Mouse (Mus musculus): Measurements from ENCODE around the gene Elovl6. TPM values are rescaled to one million over a fixed set of nuclear protein-coding genes. Genes with fewer than 3 reads are reported as not detected.

The Elovl6 gene
- polyA plus RNA-seq, 1 experiment from 2014 or later: 54.6 TPM

DNA sequence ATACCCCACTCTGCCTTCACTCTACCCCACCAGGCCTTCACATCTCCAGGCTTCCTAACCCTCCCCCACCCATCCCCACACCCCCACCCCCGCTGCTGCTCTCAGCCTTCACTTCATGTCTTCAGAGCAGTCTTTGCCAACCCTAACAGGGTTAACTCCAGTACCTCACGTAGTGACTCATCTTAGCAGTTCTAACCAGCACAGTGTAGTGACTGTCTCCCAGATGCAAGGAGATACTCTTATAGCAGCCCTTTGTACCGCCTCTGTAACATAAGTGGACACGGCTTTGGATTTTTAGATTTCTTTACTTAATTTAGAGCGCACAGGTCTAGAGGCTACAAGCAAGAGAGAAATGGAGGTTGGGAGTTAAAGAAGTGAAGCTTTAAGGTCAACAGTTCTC, 116.4 kb downstream of the Elovl6 start:
- no peaks in the 10 kb centered on the region for H3K9me3 ChIP-seq (replicated peaks)
- WGBS: 83% methylated on average over 5 of the region's 5 CpGs
- H3K27ac ChIP-seq: no peak overlapping the region
- no peaks in the 10 kb centered on the region for H3K36me3 ChIP-seq
- no peaks in the 10 kb centered on the region for H3K27me3 ChIP-seq (ENCODE audit: low read depth, poor library complexity, severe bottlenecking)
- peaks cover 26% of the 10 kb centered on the region for H3K4me1 ChIP-seq
- DNase-seq (ENCODE audit: low spot score): no peak
- no peak overlapping the region for H3K4me3 ChIP-seq

DNA sequence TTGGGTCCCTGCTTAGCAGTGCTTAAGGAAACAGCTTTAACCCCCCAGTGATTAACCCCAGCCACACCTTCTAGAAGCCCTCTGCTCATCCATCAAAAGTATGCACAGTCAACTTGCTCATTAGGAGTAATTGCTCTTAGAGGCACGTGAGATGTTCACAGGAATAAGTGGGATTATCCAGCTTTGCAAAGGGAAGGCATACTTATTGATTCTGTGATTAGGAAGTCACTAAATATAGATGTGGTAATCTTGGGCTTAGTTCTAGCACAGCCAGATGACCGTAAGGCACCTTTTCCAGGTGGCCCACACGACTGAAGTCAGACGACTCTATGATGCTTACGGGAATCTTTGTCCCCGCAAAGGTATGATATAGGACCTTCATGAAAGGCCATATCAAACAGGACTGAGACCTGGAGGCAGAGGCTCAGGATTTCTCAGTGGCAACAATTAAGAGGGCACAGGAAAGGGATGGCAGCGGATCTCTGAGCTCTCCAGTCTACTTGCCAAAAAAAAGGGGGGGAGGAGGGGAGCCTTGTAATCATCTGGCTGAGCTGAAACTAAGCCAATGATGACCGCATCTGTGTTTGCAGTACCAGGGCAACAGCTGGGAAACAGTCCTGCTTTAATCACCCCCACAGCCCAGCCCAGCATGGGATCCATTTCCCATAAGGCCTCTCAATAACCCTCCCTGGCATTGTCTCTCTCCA, 117.6 kb downstream of the Elovl6 start:
- DNase-seq (ENCODE audit: low spot score): no peak
- Histone ChIP-seq H3K4me3 (no peak overlapping the region), H3K36me3 (no peaks in the 10 kb centered on the region), H3K9me3 (replicated peaks) (no peaks in the 10 kb centered on the region), H3K27ac (no peak overlapping the region), H3K27me3 (ENCODE audit: low read depth, poor library complexity, severe bottlenecking) (no peaks in the 10 kb centered on the region), H3K4me1 (peaks cover 26% of the 10 kb centered on the region)
- WGBS: 67% methylated on average over 8 of the region's 8 CpGs

DNA sequence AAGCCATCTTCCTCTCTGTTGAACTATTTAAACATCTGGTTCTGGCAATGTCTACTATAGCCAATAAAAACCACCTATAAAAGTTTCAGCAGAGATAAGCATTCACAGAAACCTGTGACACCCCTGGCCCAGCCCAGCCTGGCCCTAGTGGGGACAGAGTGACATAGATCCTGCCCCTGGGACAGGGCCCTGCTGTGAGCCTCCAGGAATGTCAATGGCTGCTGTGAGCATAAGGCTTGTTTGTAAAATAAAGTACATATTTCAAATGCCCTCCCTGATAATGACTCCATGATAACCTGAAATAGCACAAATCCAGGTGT, 118.1 kb downstream of the Elovl6 start:
- Histone ChIP-seq H3K4me1 (peaks cover 24% of the 10 kb centered on the region), H3K27ac (no peak overlapping the region)

DNA sequence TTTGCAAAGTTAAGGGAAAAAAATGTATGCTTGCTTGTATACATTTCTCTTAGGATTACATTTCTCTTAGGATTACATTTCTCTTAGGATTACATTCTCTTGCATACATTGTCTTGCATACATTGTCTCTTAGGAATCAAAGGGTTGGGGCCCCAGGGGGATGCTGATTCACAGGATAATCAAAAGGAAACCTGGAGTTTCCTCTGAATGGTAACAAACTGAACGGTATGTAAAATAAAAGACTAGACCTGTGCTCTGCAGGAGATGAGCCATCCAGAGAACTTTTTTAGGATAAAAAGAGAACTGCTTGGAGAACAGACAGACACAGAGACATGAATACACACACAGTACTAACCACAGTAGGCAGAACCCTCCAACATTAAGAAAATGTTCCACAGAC, 118.8 kb downstream of the Elovl6 start:
- WGBS: 62% methylated on average over 1 of the region's 1 CpGs
- H3K9me3 ChIP-seq (replicated peaks): no peaks in the 10 kb centered on the region
- H3K27ac ChIP-seq: no peak overlapping the region
- H3K4me1 ChIP-seq: peaks cover 17% of the 10 kb centered on the region
- H3K4me3 ChIP-seq: no peak overlapping the region
- DNase-seq (ENCODE audit: low spot score): no peak
- H3K36me3 ChIP-seq: no peaks in the 10 kb centered on the region
- no peaks in the 10 kb centered on the region for H3K27me3 ChIP-seq (ENCODE audit: low read depth, poor library complexity, severe bottlenecking)

More for the DNA sequence above, 118.1 kb downstream of the Elovl6 start:
- no peak overlapping the region for H3K4me3 ChIP-seq
- H3K9me3 ChIP-seq (replicated peaks): no peaks in the 10 kb centered on the region
- H3K27me3 ChIP-seq (ENCODE audit: low read depth, poor library complexity, severe bottlenecking): no peaks in the 10 kb centered on the region
- H3K36me3 ChIP-seq: no peaks in the 10 kb centered on the region
- DNase-seq (ENCODE audit: low spot score): no peak

DNA sequence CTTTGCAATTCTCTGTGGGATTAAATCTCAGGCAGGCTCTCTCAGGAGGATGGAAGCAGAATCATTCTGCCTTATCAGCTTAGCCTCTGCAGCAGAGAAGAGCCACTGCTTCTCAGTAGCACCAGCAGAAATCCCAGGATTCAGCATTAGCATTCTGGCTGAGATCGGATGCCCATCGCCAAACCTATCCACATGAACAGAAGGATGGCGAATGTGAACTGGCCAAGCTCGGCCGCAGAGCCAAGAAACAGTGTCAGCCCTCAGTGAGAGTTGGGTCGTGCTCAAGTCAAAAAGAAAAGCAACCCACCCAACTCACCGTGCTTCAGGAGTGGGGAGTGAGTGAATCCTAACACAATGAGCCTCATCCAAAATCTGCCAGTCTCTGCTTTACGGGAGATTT, 119.6 kb downstream of the Elovl6 start:
- H3K27ac ChIP-seq: no peak overlapping the region
- no peak overlapping the region for H3K4me3 ChIP-seq
- H3K4me1 ChIP-seq: peaks cover 16% of the 10 kb centered on the region
- DNase-seq (ENCODE audit: low spot score): no peak
- WGBS: 95% methylated on average over 8 of the region's 8 CpGs
- no peaks in the 10 kb centered on the region for H3K27me3 ChIP-seq (ENCODE audit: low read depth, poor library complexity, severe bottlenecking)
- no peaks in the 10 kb centered on the region for H3K36me3 ChIP-seq
- H3K9me3 ChIP-seq (replicated peaks): no peaks in the 10 kb centered on the region

DNA sequence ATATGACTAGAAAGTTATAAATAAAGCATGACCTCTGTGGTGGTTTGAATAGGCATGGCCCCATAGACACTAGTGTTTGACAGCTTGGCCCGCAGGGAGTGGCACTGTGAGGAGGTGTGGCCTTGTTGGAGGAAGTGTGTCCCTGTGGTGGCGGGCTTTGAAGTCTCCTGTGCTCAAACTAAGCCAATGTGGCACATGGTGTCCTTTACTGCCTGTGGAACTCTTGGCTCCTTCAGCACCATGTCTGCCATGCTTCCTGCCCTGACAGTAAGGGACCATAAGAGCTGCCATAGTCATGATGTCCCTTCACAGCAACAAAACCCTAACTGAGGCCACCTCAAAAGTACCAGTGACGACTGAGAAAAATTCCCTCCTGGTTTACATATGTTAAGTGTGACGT, 120.3 kb downstream of the Elovl6 start:
- Histone ChIP-seq H3K27me3 (ENCODE audit: low read depth, poor library complexity, severe bottlenecking) (no peaks in the 10 kb centered on the region), H3K9me3 (replicated peaks) (no peaks in the 10 kb centered on the region), H3K36me3 (no peaks in the 10 kb centered on the region), H3K4me1 (peaks cover 16% of the 10 kb centered on the region), H3K27ac (no peak overlapping the region), H3K4me3 (no peak overlapping the region)
- DNase-seq (ENCODE audit: low spot score): no peak
- WGBS: 89% methylated on average over 4 of the region's 4 CpGs

DNA sequence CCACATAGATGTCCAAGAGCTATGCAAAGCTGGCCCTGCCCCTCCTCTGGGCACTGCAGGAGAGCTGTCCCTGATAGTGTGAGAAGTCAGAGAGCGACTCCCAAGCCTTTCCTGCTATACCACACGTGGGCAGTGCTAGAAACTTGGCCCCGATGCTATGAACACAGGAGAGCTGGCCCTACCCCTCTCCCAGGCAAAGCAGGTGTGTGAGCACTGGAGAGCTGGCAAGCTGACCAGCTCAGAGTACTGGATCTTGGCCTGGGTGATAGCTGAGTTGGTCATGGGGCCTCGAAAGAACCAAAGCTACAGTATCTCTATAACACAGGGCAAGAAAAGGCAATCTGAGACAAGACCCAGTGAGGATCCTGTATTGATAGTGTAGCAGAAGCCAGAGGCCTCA, 124.4 kb downstream of the Elovl6 start:
- H3K27ac ChIP-seq: no peak overlapping the region
- H3K27me3 ChIP-seq (ENCODE audit: low read depth, poor library complexity, severe bottlenecking): no peaks in the 10 kb centered on the region
- H3K9me3 ChIP-seq (replicated peaks): no peaks in the 10 kb centered on the region; the same call in 1 of the 2 replicates
- WGBS: 77% methylated on average over 4 of the region's 4 CpGs
- no peaks in the 10 kb centered on the region for H3K4me1 ChIP-seq
- DNase-seq (ENCODE audit: low spot score): no peak
- no peak overlapping the region for H3K4me3 ChIP-seq
- no peaks in the 10 kb centered on the region for H3K36me3 ChIP-seq

DNA sequence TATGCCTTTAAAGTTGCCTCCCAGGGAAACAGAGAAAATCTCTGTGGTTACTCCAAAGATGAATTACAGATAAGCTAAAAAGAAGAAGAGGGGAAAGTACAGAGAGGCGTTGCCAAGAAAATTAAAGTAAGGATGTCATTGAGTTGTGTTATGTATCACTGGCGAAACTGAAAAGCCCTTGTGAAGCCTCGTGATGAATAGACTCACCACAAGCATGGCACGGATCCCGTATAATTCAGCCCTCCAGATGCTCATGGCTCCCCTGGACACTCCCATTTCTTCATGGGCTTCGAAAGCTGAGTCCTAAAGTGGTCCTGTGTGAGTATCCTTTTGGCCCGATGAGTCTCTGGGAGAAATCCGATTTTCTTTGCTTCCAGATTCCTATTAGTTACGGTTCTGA, 125.1 kb downstream of the Elovl6 start:
- H3K4me1 ChIP-seq: no peaks in the 10 kb centered on the region
- WGBS: 93% methylated on average over 9 of the region's 9 CpGs
- no peak overlapping the region for H3K27ac ChIP-seq
- no peak overlapping the region for H3K4me3 ChIP-seq
- DNase-seq (ENCODE audit: low spot score): no peak
- H3K9me3 ChIP-seq (replicated peaks): no peaks in the 10 kb centered on the region; the same call in 1 of the 2 replicates
- H3K36me3 ChIP-seq: no peaks in the 10 kb centered on the region
- no peaks in the 10 kb centered on the region for H3K27me3 ChIP-seq (ENCODE audit: low read depth, poor library complexity, severe bottlenecking)

DNA sequence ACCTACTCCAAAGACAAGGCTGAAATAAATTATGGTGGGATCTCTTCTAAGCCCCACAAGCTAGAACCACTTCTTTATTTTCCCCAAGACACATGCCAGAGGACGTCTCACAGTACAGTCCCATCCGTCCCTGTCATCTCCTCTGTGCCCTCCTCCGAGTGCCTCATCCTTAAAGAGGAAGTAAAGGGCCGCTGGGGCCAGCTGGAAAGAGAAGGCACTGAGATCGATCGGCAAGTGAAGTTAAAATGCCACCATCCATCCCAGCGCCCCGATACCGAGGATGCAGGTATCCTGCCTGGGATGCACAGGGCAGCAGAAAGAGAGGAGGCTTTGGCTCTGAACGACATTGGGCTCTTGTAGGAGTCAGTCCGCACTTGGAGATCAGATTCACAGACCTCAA, 125.6 kb downstream of the Elovl6 start:
- H3K9me3 ChIP-seq (replicated peaks): no peaks in the 10 kb centered on the region; the same call in 1 of the 2 replicates
- H3K4me3 ChIP-seq: no peak overlapping the region
- DNase-seq (ENCODE audit: low spot score): no peak
- H3K36me3 ChIP-seq: no peaks in the 10 kb centered on the region
- WGBS: 90% methylated on average over 11 of the region's 11 CpGs
- no peak overlapping the region for H3K27ac ChIP-seq
- H3K27me3 ChIP-seq (ENCODE audit: low read depth, poor library complexity, severe bottlenecking): no peaks in the 10 kb centered on the region
- H3K4me1 ChIP-seq: no peaks in the 10 kb centered on the region

DNA sequence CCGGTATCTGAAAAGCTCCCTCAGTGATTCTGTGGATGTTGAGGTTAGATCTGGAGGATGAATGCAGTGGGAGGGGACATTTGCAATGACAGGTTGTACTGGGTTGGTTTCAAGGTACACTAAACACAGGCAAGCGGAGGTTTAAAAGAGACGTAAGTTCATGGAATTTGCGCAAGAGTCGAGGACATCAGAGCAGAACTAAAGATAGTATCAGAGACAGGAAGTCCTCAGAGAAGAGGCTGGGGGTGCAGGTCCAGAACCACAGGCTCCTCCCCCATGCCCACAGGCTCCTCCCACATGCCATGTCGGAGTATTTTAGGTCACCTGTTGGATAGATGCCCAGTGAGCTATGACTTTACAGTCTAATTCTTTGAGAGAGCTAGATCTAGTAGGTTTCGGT, 126.6 kb downstream of the Elovl6 start:
- Histone ChIP-seq H3K27ac (no peak overlapping the region), H3K36me3 (no peaks in the 10 kb centered on the region), H3K4me3 (no peak overlapping the region), H3K4me1 (no peaks in the 10 kb centered on the region), H3K9me3 (replicated peaks) (no peaks in the 10 kb centered on the region; the same call in 1 of the 2 replicates), H3K27me3 (ENCODE audit: low read depth, poor library complexity, severe bottlenecking) (no peaks in the 10 kb centered on the region)
- no peak for DNase-seq (ENCODE audit: low spot score)
- 93% methylated on average over 7 of the region's 7 CpGs for WGBS

DNA sequence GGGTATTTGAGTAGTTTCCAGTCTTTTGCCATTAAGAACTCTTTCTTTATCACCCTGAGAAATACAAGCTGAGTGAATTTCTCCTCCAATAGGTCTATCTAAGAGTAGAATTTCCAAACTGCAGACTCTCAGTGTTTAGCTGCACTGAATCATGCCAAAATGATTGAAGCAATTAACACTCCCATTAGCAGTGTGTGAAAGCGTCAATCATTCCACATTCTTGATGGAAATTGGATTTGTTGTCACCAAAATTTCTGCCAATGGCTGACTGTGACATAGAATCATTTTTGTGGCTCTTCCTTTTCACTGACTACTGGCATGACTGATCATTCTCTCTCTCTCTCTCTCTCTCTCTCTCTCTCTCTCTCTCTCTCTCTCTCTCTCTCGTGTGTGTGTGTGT, 131.8 kb downstream of the Elovl6 start:
- no peak for DNase-seq (ENCODE audit: low spot score)
- Histone ChIP-seq H3K27me3 (ENCODE audit: low read depth, poor library complexity, severe bottlenecking) (no peaks in the 10 kb centered on the region), H3K4me1 (no peaks in the 10 kb centered on the region), H3K4me3 (no peak overlapping the region), H3K27ac (no peak overlapping the region), H3K9me3 (replicated peaks) (no peaks in the 10 kb centered on the region; the same call in 1 of the 2 replicates), H3K36me3 (no peaks in the 10 kb centered on the region)
- WGBS: 75% methylated on average over 2 of the region's 2 CpGs

DNA sequence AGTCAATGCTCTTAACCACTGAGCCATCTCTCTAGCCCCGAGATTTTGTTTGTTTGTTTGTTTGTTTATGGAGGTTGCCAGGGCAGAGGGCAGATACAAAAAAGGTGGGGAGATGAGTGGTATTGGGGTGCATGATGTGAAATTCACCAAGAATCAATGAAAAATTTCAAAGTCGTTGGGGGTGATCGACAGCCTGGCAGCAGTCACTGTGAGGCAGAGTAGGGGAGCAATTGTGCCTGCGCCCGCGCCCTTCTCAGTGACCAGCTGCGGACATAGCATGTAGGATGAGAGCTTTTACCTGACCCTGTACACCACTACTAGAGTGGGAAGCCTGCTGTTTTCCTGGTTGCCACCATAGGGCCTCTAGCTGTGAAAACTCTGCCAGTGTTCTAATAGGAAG, 143.8 kb downstream of the Elovl6 start:
- DNase-seq (ENCODE audit: low spot score): no peak
- 95% methylated on average over 7 of the region's 7 CpGs for whole genome bisulfite sequencing
- no peaks in the 10 kb centered on the region for H3K4me1 ChIP-seq
- H3K9me3 ChIP-seq (replicated peaks): no peaks in the 10 kb centered on the region
- H3K4me3 ChIP-seq: no peak overlapping the region
- no peaks in the 10 kb centered on the region for H3K27me3 ChIP-seq (ENCODE audit: low read depth, poor library complexity, severe bottlenecking)
- no peak overlapping the region for H3K27ac ChIP-seq
- no peaks in the 10 kb centered on the region for H3K36me3 ChIP-seq

DNA sequence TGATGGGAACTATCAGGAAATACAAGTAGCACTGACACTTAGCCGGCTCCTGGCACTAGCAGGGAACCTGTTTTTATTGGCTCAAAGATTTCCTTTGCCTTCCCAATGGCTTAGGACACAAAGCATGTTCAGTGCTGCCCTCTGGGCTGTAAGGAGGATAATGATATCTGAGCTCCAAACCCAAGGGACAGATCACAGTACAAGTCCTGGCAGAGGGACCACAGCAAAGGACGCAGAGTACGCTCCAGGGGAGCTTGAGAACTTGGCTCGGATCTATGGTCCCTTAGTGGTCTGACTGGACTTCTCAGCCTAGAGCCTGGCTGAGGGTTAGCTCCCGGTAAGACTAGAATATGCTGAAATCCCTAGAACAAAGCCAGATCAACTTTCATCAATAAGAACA, 148.1 kb downstream of the Elovl6 start:
- H3K27ac ChIP-seq: no peak overlapping the region
- DNase-seq (ENCODE audit: low spot score): no peak
- no peaks in the 10 kb centered on the region for H3K4me1 ChIP-seq
- no peak overlapping the region for H3K4me3 ChIP-seq
- H3K9me3 ChIP-seq (replicated peaks): no peaks in the 10 kb centered on the region
- H3K27me3 ChIP-seq (ENCODE audit: low read depth, poor library complexity, severe bottlenecking): no peaks in the 10 kb centered on the region
- 73% methylated on average over 5 of the region's 5 CpGs for WGBS
- H3K36me3 ChIP-seq: no peaks in the 10 kb centered on the region

DNA sequence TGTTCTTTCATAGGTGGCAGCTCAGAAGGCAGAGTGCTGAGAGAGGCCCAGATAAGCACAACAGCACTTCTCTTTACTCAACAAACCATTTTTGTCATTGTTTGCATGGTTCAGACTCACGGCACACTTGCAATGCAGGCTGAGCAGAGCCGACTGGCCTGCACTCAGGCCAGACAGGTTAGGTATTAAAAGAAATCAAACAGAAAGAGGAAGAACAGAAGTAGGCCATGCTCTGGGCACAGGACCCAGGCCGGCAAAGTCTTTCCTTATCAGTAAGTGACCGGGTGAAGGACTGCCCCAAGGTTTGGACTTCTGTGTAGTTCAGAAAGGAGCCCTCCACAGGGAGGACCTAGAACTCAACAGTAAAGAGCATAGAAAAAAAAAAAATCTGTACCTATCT, 149.7 kb downstream of the Elovl6 start:
- no peak overlapping the region for H3K27ac ChIP-seq
- H3K9me3 ChIP-seq (replicated peaks): no peaks in the 10 kb centered on the region
- no peaks in the 10 kb centered on the region for H3K27me3 ChIP-seq (ENCODE audit: low read depth, poor library complexity, severe bottlenecking)
- no peaks in the 10 kb centered on the region for H3K4me1 ChIP-seq
- no peak for DNase-seq (ENCODE audit: low spot score)
- no peak overlapping the region for H3K4me3 ChIP-seq
- 92% methylated on average over 4 of the region's 4 CpGs for WGBS
- H3K36me3 ChIP-seq: no peaks in the 10 kb centered on the region
